ENCODE assay signal across 10 mouse cellular contexts in genomic region chr1:152531498-152531897, GRCm38 (mm10).
DNase-seq lines count a peak whose midpoint lies in the region; ATAC-seq and TF ChIP-seq lines count a peak whose summit lies in the region.
"Had no signal": no experiment of that assay in that cellular context is flagged by ENCODE, and none has a peak within 500 bp of the region (broad histone marks: within the 10 kb centered on the region; RNA-seq: fewer than 3 reads in every experiment).

No protein-coding gene starts in this region.

- H3K79me2 ChIP-seq in heart, adult 2 months (replicated peaks; ENCODE audit: control insufficient read depth, insufficient read depth, low read length) = no peaks in the 10 kb centered on the region

- H3K36me3 ChIP-seq in testis, adult 2 months (ENCODE audit: control insufficient read depth, insufficient read depth, low read length) = peaks cover 2% of the 10 kb centered on the region; the same call in 1 of the 2 replicates
- peaks cover 40% of the 10 kb centered on the region for H3K36me3 ChIP-seq in heart, adult 2 months (ENCODE audit: control insufficient read depth, insufficient read depth, low read length)
- peaks cover 17% of the 10 kb centered on the region; the same call in 1 of the 2 replicates for H3K36me3 ChIP-seq in kidney, postnatal 0 days (ENCODE audit: insufficient read depth, low read length)
- H3K36me3 ChIP-seq in stomach, embryonic 16.5 days (ENCODE audit: control insufficient read depth, insufficient read depth, low read length) = no peaks in the 10 kb centered on the region
- H3K36me3 ChIP-seq in hindbrain, embryonic 16.5 days (ENCODE audit: control insufficient read depth, insufficient read depth, low read length) = no peaks in the 10 kb centered on the region

- no peaks in the 10 kb centered on the region for H3K9me3 ChIP-seq in kidney, postnatal 0 days (replicated peaks; ENCODE audit: low read length)
- no peaks in the 10 kb centered on the region for H3K9me3 ChIP-seq in stomach, embryonic 16.5 days (replicated peaks; ENCODE audit: control insufficient read depth, low read length)
- H3K9me3 ChIP-seq in hindbrain, embryonic 16.5 days (ENCODE audit: control insufficient read depth, low read length) = no peaks in the 10 kb centered on the region
- H3K9me3 ChIP-seq: forebrain, embryonic 12.5 days; liver, embryonic 15.5 days had no signal

- TF ChIP-seq POLR2A in testis, adult 2 months (IDR thresholded peaks at IDR 0.05; ENCODE audit: control insufficient read depth, low read depth, low read length) = no peak
- TF ChIP-seq POLR2A in heart, adult 2 months (IDR thresholded peaks at IDR 0.05; ENCODE audit: insufficient read depth, low read depth, low read length) = no peak

- H3K4me3 ChIP-seq in testis, adult 2 months (ENCODE audit: control insufficient read depth, low read depth, low read length) = no peak overlapping the region
- no peak overlapping the region for H3K4me3 ChIP-seq in heart, adult 2 months
- no peak overlapping the region for H3K4me3 ChIP-seq in kidney, postnatal 0 days (replicated peaks; ENCODE audit: low read depth, low read length)
- H3K4me3 ChIP-seq in stomach, embryonic 16.5 days (replicated peaks; ENCODE audit: low read length) = no peak overlapping the region
- no peak overlapping the region for H3K4me3 ChIP-seq in hindbrain, embryonic 16.5 days (ENCODE audit: low read length)
- H3K4me3 ChIP-seq: forebrain, embryonic 12.5 days; liver, embryonic 15.5 days had no signal

- WGBS in heart, adult 2 months = 21% methylated on average over 15 of the region's 15 CpGs
- WGBS in kidney, postnatal 0 days = 16% methylated on average over 15 of the region's 15 CpGs
- WGBS in stomach, embryonic 16.5 days = 45% methylated on average over 15 of the region's 15 CpGs
- 77% methylated on average over 15 of the region's 15 CpGs for WGBS in hindbrain, embryonic 16.5 days

- peak; percentile 14; the same call in 1 of the 2 replicates for TF ChIP-seq CTCF in testis, adult 2 months (IDR thresholded peaks at IDR 0.05; ENCODE audit: control insufficient read depth, insufficient read depth, insufficient replicate concordance, low read depth, low read length)
- TF ChIP-seq CTCF in heart, adult 2 months (IDR thresholded peaks at IDR 0.05) = peak; percentile 62
- TF ChIP-seq CTCF in kidney, postnatal 0 days (IDR thresholded peaks at IDR 0.05; ENCODE audit: low read depth) = peak; percentile 67

- DNase-seq in testis, postnatal 14 days (ENCODE audit: low spot score) = no peak
- DNase-seq in heart, adult 2 months = peak in 1 of 2 experiments; percentile 50
- peak; percentile 95 for DNase-seq in kidney, postnatal 0 days (ENCODE audit: low spot score)
- DNase-seq in adipocyte (ENCODE audit: low spot score) = no peak

- intact Hi-C loops in heart, adult 2 months (cut with DNase I) = no loop called here

- H3K27me3 ChIP-seq in testis, adult 2 months (ENCODE audit: control insufficient read depth, insufficient read depth, low read length) = no peaks in the 10 kb centered on the region
- no peaks in the 10 kb centered on the region for H3K27me3 ChIP-seq in heart, adult 2 months (ENCODE audit: control insufficient read depth, insufficient read depth, low read length)
- no peaks in the 10 kb centered on the region for H3K27me3 ChIP-seq in kidney, postnatal 0 days (ENCODE audit: insufficient read depth, low read length)
- no peaks in the 10 kb centered on the region for H3K27me3 ChIP-seq in stomach, embryonic 16.5 days (ENCODE audit: control insufficient read depth, insufficient read depth, low read length)
- H3K27me3 ChIP-seq in hindbrain, embryonic 16.5 days (replicated peaks; ENCODE audit: control insufficient read depth, insufficient read depth, low read length) = no peaks in the 10 kb centered on the region
- H3K27me3 ChIP-seq: forebrain, embryonic 12.5 days; liver, embryonic 15.5 days had no signal

- H3K9ac ChIP-seq in heart, adult 2 months (ENCODE audit: low read depth, low read length) = peak overlapping the region; percentile 2; the same call in 1 of the 2 replicates
- no peak overlapping the region for H3K9ac ChIP-seq in kidney, postnatal 0 days (ENCODE audit: low read depth, low read length)
- H3K9ac ChIP-seq in stomach, embryonic 16.5 days (ENCODE audit: low read length) = 0 out of 2 replicates have a peak overlapping the region, but pooled peaks have one; percentile 16
- no peak overlapping the region for H3K9ac ChIP-seq in hindbrain, embryonic 16.5 days (ENCODE audit: low read depth, low read length)
- H3K9ac ChIP-seq: forebrain, embryonic 12.5 days; liver, embryonic 15.5 days had no signal

- ATAC-seq in kidney, postnatal 0 days (replicated peaks; ENCODE audit: low FRiP score, low read depth) = peak; percentile 63
- ATAC-seq in stomach, embryonic 16.5 days (ENCODE audit: insufficient read depth, low FRiP score) = 0 out of 2 replicates have a peak, but pooled peaks have one; percentile 34
- no peak for ATAC-seq in hindbrain, embryonic 16.5 days
- no peak for ATAC-seq in megakaryocyte progenitor cell, adult 5-6 weeks (replicated peaks; ENCODE audit: poor library complexity)

- no peak overlapping the region for H3K4me2 ChIP-seq in kidney, postnatal 0 days (ENCODE audit: low read length)
- H3K4me2 ChIP-seq in stomach, embryonic 16.5 days (ENCODE audit: low read depth, low read length) = 0 out of 2 replicates have a peak overlapping the region, but pooled peaks have one; percentile 13
- no peak overlapping the region for H3K4me2 ChIP-seq in hindbrain, embryonic 16.5 days (ENCODE audit: low read length)
- H3K4me2 ChIP-seq: forebrain, embryonic 12.5 days; liver, embryonic 15.5 days had no signal

- no peak for TF ChIP-seq EP300 in heart, adult 2 months (IDR thresholded peaks at IDR 0.05; ENCODE audit: insufficient read depth, low read depth, low read length)

- H3K27ac ChIP-seq in testis, adult 2 months (ENCODE audit: control insufficient read depth, insufficient read depth, low read depth, low read length) = 0 out of 2 replicates have a peak overlapping the region, but pooled peaks have one; percentile 40
- H3K27ac ChIP-seq in heart, adult 2 months = peak overlapping the region; percentile 64
- H3K27ac ChIP-seq in kidney, postnatal 0 days = peak overlapping the region; percentile 19; the same call in 1 of the 2 replicates
- peak overlapping the region; percentile 19; the same call in 1 of the 2 replicates for H3K27ac ChIP-seq in stomach, embryonic 16.5 days (ENCODE audit: low read length)
- no peak overlapping the region for H3K27ac ChIP-seq in hindbrain, embryonic 16.5 days (ENCODE audit: low read depth, low read length)
- H3K27ac ChIP-seq: forebrain, embryonic 12.5 days; liver, embryonic 15.5 days had no signal

- H3K4me1 ChIP-seq in testis, adult 2 months (ENCODE audit: control insufficient read depth, insufficient read depth, low read length) = no peaks in the 10 kb centered on the region; the same call in 1 of the 2 replicates
- H3K4me1 ChIP-seq in heart, adult 2 months (ENCODE audit: control insufficient read depth, insufficient read depth, low read length) = peaks cover 21% of the 10 kb centered on the region
- H3K4me1 ChIP-seq in kidney, postnatal 0 days (replicated peaks; ENCODE audit: insufficient read depth, low read length) = no peaks in the 10 kb centered on the region
- H3K4me1 ChIP-seq in stomach, embryonic 16.5 days (ENCODE audit: control insufficient read depth, insufficient read depth, low read length) = peaks cover 6% of the 10 kb centered on the region; the same call in 1 of the 2 replicates
- H3K4me1 ChIP-seq in hindbrain, embryonic 16.5 days (ENCODE audit: control insufficient read depth, insufficient read depth, low read depth, low read length) = no peaks in the 10 kb centered on the region

Comparison
In these comparisons a context has a peak if more than half of its experiments do, and no peak if none do; other contexts are left out.
1. CTCF ChIP-seq: peak in every context shown above with its lines; median percentile 67 in kidney, postnatal 0 days; 62 in heart, adult 2 months; 14 in testis, adult 2 months.
2. H3K9ac ChIP-seq: peak in heart, adult 2 months (single experiment) and stomach, embryonic 16.5 days (single experiment); none in kidney, postnatal 0 days (single experiment) and hindbrain, embryonic 16.5 days (single experiment).
3. ATAC-seq: peak in kidney, postnatal 0 days (single experiment) and stomach, embryonic 16.5 days (single experiment); none in hindbrain, embryonic 16.5 days (single experiment) and megakaryocyte progenitor cell, adult 5-6 weeks (single experiment).